ENCODE assay signal across 16 mouse cellular contexts in genomic region chr6:48740501-48741169, GRCm38 (mm10). TPM values are rescaled to one million over a fixed set of nuclear protein-coding genes. Genes with fewer than 3 reads are reported as not detected.
DNase-seq lines count a peak whose midpoint lies in the region; ATAC-seq and TF ChIP-seq lines count a peak whose summit lies in the region.
"Had no signal": no experiment of that assay in that cellular context is flagged by ENCODE, and none has a peak within 500 bp of the region (broad histone marks: within the 10 kb centered on the region; RNA-seq: fewer than 3 reads in every experiment).

No protein-coding gene starts in this region.

- DNase-seq in heart, postnatal 14 days, result no peak
- DNase-seq in lung, embryonic 14.5 days, result no peak
- no peak for DNase-seq in lung, postnatal 14 days
- no peak for DNase-seq in forebrain, embryonic 14.5 days (ENCODE audit: low spot score)
- no peak for DNase-seq in embryo, embryonic 10.5 days (ENCODE audit: low spot score)
- DNase-seq: adrenal gland, postnatal 10 days; right cerebral cortex, adult 18-20 months had no signal

- H3K4me2 ChIP-seq in heart, embryonic 11.5 days, result peak overlapping the region; percentile 45
- H3K4me2 ChIP-seq in lung, embryonic 14.5 days, result peak overlapping the region; percentile 85
- H3K4me2 ChIP-seq in heart, embryonic 16.5 days (ENCODE audit: low read depth, low read length), result peak overlapping the region; percentile 39
- H3K4me2 ChIP-seq in liver, embryonic 16.5 days (ENCODE audit: low read depth, low read length), result no peak overlapping the region
- no peak overlapping the region for H3K4me2 ChIP-seq in forebrain, embryonic 14.5 days (ENCODE audit: low read length)
- H3K4me2 ChIP-seq: limb, embryonic 15.5 days had no signal

- H3K36me3 ChIP-seq in heart, embryonic 11.5 days (ENCODE audit: control insufficient read depth, insufficient read depth, low read length), result no peaks in the 10 kb centered on the region
- no peaks in the 10 kb centered on the region for H3K36me3 ChIP-seq in lung, embryonic 14.5 days (ENCODE audit: insufficient read depth)
- H3K36me3 ChIP-seq in heart, embryonic 16.5 days (ENCODE audit: control insufficient read depth, insufficient read depth), result no peaks in the 10 kb centered on the region
- H3K36me3 ChIP-seq in liver, embryonic 16.5 days (ENCODE audit: control insufficient read depth, insufficient read depth), result no peaks in the 10 kb centered on the region
- H3K36me3 ChIP-seq in forebrain, embryonic 14.5 days (ENCODE audit: control insufficient read depth, insufficient read depth, low read length), result no peaks in the 10 kb centered on the region
- H3K36me3 ChIP-seq: limb, embryonic 15.5 days had no signal

- intact Hi-C loops in heart, postnatal 14 days (cut with DNase I), result loop anchor here (2.0 to 10.0 kb wide), 2 partner anchors 36 to 296 kb away; partner anchors contain the start of genes Sspo and Zfp467

- H3K27ac ChIP-seq in heart, embryonic 11.5 days (ENCODE audit: low read depth, low read length), result no peak overlapping the region
- 0 out of 2 replicates have a peak overlapping the region, but pooled peaks have one; percentile 5 for H3K27ac ChIP-seq in lung, embryonic 14.5 days (ENCODE audit: low read depth)
- peak overlapping the region; percentile 24 for H3K27ac ChIP-seq in heart, embryonic 16.5 days (ENCODE audit: low read length)
- peak overlapping the region; percentile 40; the same call in 1 of the 2 replicates for H3K27ac ChIP-seq in liver, embryonic 16.5 days (ENCODE audit: low read length)
- H3K27ac ChIP-seq in forebrain, embryonic 14.5 days (ENCODE audit: low read depth, low read length), result no peak overlapping the region
- H3K27ac ChIP-seq: left cerebral cortex, adult 2 months; limb, embryonic 15.5 days had no signal

- ATAC-seq in heart, embryonic 11.5 days (replicated peaks; ENCODE audit: insufficient number of reproducible peaks, low FRiP score, low TSS enrichment), result no peak
- ATAC-seq in lung, embryonic 14.5 days (ENCODE audit: insufficient read depth), result no peak
- no peak for ATAC-seq in heart, embryonic 16.5 days (replicated peaks; ENCODE audit: extremely low read depth, insufficient read depth, low FRiP score)
- no peak for ATAC-seq in liver, embryonic 16.5 days (ENCODE audit: low read depth)
- no peak for ATAC-seq in forebrain, embryonic 14.5 days
- ATAC-seq: midbrain, embryonic 16.5 days; Patski had no signal

- peaks cover 11% of the 10 kb centered on the region for H3K4me1 ChIP-seq in heart, embryonic 11.5 days (ENCODE audit: control insufficient read depth, insufficient read depth, low read length)
- H3K4me1 ChIP-seq in lung, embryonic 14.5 days (ENCODE audit: insufficient read depth), result peaks cover 14% of the 10 kb centered on the region; the same call in 1 of the 2 replicates
- peaks cover 10% of the 10 kb centered on the region for H3K4me1 ChIP-seq in heart, embryonic 16.5 days (ENCODE audit: control insufficient read depth, insufficient read depth, low read length)
- H3K4me1 ChIP-seq in liver, embryonic 16.5 days (ENCODE audit: control insufficient read depth, low read depth, low read length), result peaks cover 7% of the 10 kb centered on the region
- no peaks in the 10 kb centered on the region for H3K4me1 ChIP-seq in forebrain, embryonic 14.5 days (ENCODE audit: control insufficient read depth, insufficient read depth, low read length)

- no peaks in the 10 kb centered on the region for H3K9me3 ChIP-seq in heart, embryonic 11.5 days (replicated peaks; ENCODE audit: control insufficient read depth, low read length)
- no peaks in the 10 kb centered on the region for H3K9me3 ChIP-seq in lung, embryonic 14.5 days (ENCODE audit: low read depth, low read length)
- H3K9me3 ChIP-seq in heart, embryonic 16.5 days (replicated peaks; ENCODE audit: control insufficient read depth, low read length), result no peaks in the 10 kb centered on the region
- H3K9me3 ChIP-seq in liver, embryonic 16.5 days (replicated peaks; ENCODE audit: control insufficient read depth, low read length), result no peaks in the 10 kb centered on the region
- no peaks in the 10 kb centered on the region for H3K9me3 ChIP-seq in forebrain, embryonic 14.5 days (replicated peaks; ENCODE audit: control insufficient read depth, low read length)
- H3K9me3 ChIP-seq: limb, embryonic 15.5 days had no signal

- 62% methylated on average over 3 of the region's 3 CpGs for WGBS in heart, embryonic 11.5 days (ENCODE audit: insufficient replicate concordance)
- 64% methylated on average over 3 of the region's 3 CpGs for WGBS in lung, embryonic 14.5 days
- WGBS in heart, embryonic 16.5 days, result 53% methylated on average over 3 of the region's 3 CpGs
- 29% methylated on average over 3 of the region's 3 CpGs for WGBS in liver, embryonic 16.5 days (ENCODE audit: insufficient replicate concordance)
- WGBS in forebrain, embryonic 14.5 days, result 82% methylated on average over 3 of the region's 3 CpGs

- peaks cover 23% of the 10 kb centered on the region for H3K27me3 ChIP-seq in heart, embryonic 11.5 days (ENCODE audit: control insufficient read depth, insufficient read depth, low read length)
- peaks cover 15% of the 10 kb centered on the region for H3K27me3 ChIP-seq in lung, embryonic 14.5 days (ENCODE audit: insufficient read depth, low read length)
- H3K27me3 ChIP-seq in heart, embryonic 16.5 days (ENCODE audit: control insufficient read depth, insufficient read depth, low read length), result peaks cover 23% of the 10 kb centered on the region
- H3K27me3 ChIP-seq in liver, embryonic 16.5 days (ENCODE audit: control insufficient read depth, insufficient read depth, low read depth, low read length), result no peaks in the 10 kb centered on the region
- peaks cover 22% of the 10 kb centered on the region for H3K27me3 ChIP-seq in forebrain, embryonic 14.5 days (replicated peaks; ENCODE audit: control insufficient read depth, insufficient read depth, low read length)

- H3K9ac ChIP-seq in heart, embryonic 11.5 days (ENCODE audit: low read depth, low read length), result no peak overlapping the region; the same call in 1 of the 2 replicates
- H3K9ac ChIP-seq in lung, embryonic 14.5 days, result no peak overlapping the region
- no peak overlapping the region for H3K9ac ChIP-seq in heart, embryonic 16.5 days (ENCODE audit: low read length)
- no peak overlapping the region for H3K9ac ChIP-seq in liver, embryonic 16.5 days (ENCODE audit: low read depth, low read length)
- no peak overlapping the region for H3K9ac ChIP-seq in forebrain, embryonic 14.5 days (ENCODE audit: low read length)
- H3K9ac ChIP-seq: limb, embryonic 15.5 days had no signal

- no peak overlapping the region for H3K4me3 ChIP-seq in heart, embryonic 11.5 days (ENCODE audit: low read depth, low read length)
- no peak overlapping the region for H3K4me3 ChIP-seq in lung, embryonic 14.5 days (ENCODE audit: low read depth, low read length)
- H3K4me3 ChIP-seq in heart, embryonic 16.5 days (ENCODE audit: low read length), result peak overlapping the region; percentile 44; the same call in 1 of the 2 replicates
- no peak overlapping the region for H3K4me3 ChIP-seq in liver, embryonic 16.5 days (ENCODE audit: low read depth, low read length)
- no peak overlapping the region for H3K4me3 ChIP-seq in forebrain, embryonic 14.5 days (ENCODE audit: low read depth, low read length)
- H3K4me3 ChIP-seq: left cerebral cortex, adult 2 months; limb, embryonic 15.5 days had no signal

- TF ChIP-seq CTCF in lung, embryonic 14.5 days (IDR thresholded peaks at IDR 0.05; ENCODE audit: low read depth), result no peak

RNA-seq across cellular contexts. Expression of gene Gimap1, which starts 1.8 kb away (rescaled TPM):
- polyA plus RNA-seq in heart, embryonic 11.5 days (2014; fragmentation: Nextera tagmentation; extraction: Ambion mirVana), result 17.6 and 22.5 TPM in 2 replicates
- 10 to 100 TPM; 14.6 to 15.7 TPM for total RNA-seq in heart, postnatal 14 days (2021)
- polyA plus RNA-seq in lung, embryonic 14.5 days (2014; fragmentation: Nextera tagmentation; extraction: Ambion mirVana), result 35.3 and 37.2 TPM in 2 replicates
- 30.4 and 35.0 TPM in 2 replicates for polyA plus RNA-seq in heart, embryonic 16.5 days (2015; fragmentation: Nextera tagmentation; extraction: Ambion mirVana)
- 5.7 and 5.9 TPM in 2 replicates for polyA plus RNA-seq in liver, embryonic 16.5 days (2015; fragmentation: Nextera tagmentation; extraction: Ambion mirVana)
- polyA plus RNA-seq in forebrain, embryonic 14.5 days (2014; fragmentation: Nextera tagmentation; extraction: Ambion mirVana), result 4.1 and 4.5 TPM in 2 replicates
- polyA plus RNA-seq: C2C12 had no signal

RNA-seq across cellular contexts. Expression of gene Gimap5, which starts 5.4 kb away (rescaled TPM):
- 5.3 and 5.9 TPM in 2 replicates for polyA plus RNA-seq in heart, embryonic 11.5 days (2014; fragmentation: Nextera tagmentation; extraction: Ambion mirVana)
- 1 to 10 TPM; 8.3 to 9.0 TPM for total RNA-seq in heart, postnatal 14 days (2021)
- polyA plus RNA-seq in lung, embryonic 14.5 days (2014; fragmentation: Nextera tagmentation; extraction: Ambion mirVana), result 20.7 and 21.7 TPM in 2 replicates
- polyA plus RNA-seq in heart, embryonic 16.5 days (2015; fragmentation: Nextera tagmentation; extraction: Ambion mirVana), result 8.3 and 9.8 TPM in 2 replicates
- polyA plus RNA-seq in liver, embryonic 16.5 days (2015; fragmentation: Nextera tagmentation; extraction: Ambion mirVana), result 2.5 and 2.8 TPM in 2 replicates
- polyA plus RNA-seq in forebrain, embryonic 14.5 days (2014; fragmentation: Nextera tagmentation; extraction: Ambion mirVana), result 0.96 and 1.5 TPM in 2 replicates
- polyA plus RNA-seq: C2C12, Patski had no signal

RNA-seq across cellular contexts. Expression of gene Gimap7, which starts 22.2 kb away (rescaled TPM):
- polyA plus RNA-seq in heart, embryonic 11.5 days (2014; fragmentation: Nextera tagmentation; extraction: Ambion mirVana), result not detected in 2 replicates
- total RNA-seq in heart, postnatal 14 days (2021), result under 1 TPM; 0.22 to 0.24 TPM
- polyA plus RNA-seq in lung, embryonic 14.5 days (2014; fragmentation: Nextera tagmentation; extraction: Ambion mirVana), result not detected in 2 replicates
- polyA plus RNA-seq in heart, embryonic 16.5 days (2015; fragmentation: Nextera tagmentation; extraction: Ambion mirVana), result 0.43 TPM in 1 of 2 replicates, not detected in the other
- polyA plus RNA-seq in liver, embryonic 16.5 days (2015; fragmentation: Nextera tagmentation; extraction: Ambion mirVana), result 0.13 and 0.16 TPM in 2 replicates
- polyA plus RNA-seq in forebrain, embryonic 14.5 days (2014; fragmentation: Nextera tagmentation; extraction: Ambion mirVana), result not detected in 2 replicates
- total RNA-seq: left cerebral cortex, adult 2 months had no signal
- polyA plus RNA-seq: C2C12; limb, embryonic 15.5 days; midbrain, embryonic 16.5 days; neural tube, embryonic 14.5 days; Patski had no signal

RNA-seq across cellular contexts. Expression of gene Gm28053, which starts 22.2 kb away (rescaled TPM):
- polyA plus RNA-seq in heart, embryonic 11.5 days (2014; fragmentation: Nextera tagmentation; extraction: Ambion mirVana), result 2.6 and 4.8 TPM in 2 replicates
- 1 to 10 TPM; 3.5 to 7.9 TPM for total RNA-seq in heart, postnatal 14 days (2021)
- 3.8 and 3.9 TPM in 2 replicates for polyA plus RNA-seq in lung, embryonic 14.5 days (2014; fragmentation: Nextera tagmentation; extraction: Ambion mirVana)
- 2.3 and 5.2 TPM in 2 replicates for polyA plus RNA-seq in heart, embryonic 16.5 days (2015; fragmentation: Nextera tagmentation; extraction: Ambion mirVana)
- polyA plus RNA-seq in liver, embryonic 16.5 days (2015; fragmentation: Nextera tagmentation; extraction: Ambion mirVana), result 0.40 TPM in 1 of 2 replicates, not detected in the other
- polyA plus RNA-seq in forebrain, embryonic 14.5 days (2014; fragmentation: Nextera tagmentation; extraction: Ambion mirVana), result 0.84 TPM in 1 of 2 replicates, not detected in the other
- polyA plus RNA-seq: C2C12; neural tube, embryonic 14.5 days; Patski had no signal

RNA-seq across cellular contexts. Expression of gene Gimap3, which starts 30.0 kb away (rescaled TPM):
- not detected in 2 replicates for polyA plus RNA-seq in heart, embryonic 11.5 days (2014; fragmentation: Nextera tagmentation; extraction: Ambion mirVana)
- under 1 TPM; 0.67 to 0.68 TPM for total RNA-seq in heart, postnatal 14 days (2021)
- not detected in 2 replicates for polyA plus RNA-seq in lung, embryonic 14.5 days (2014; fragmentation: Nextera tagmentation; extraction: Ambion mirVana)
- 0.14 and 0.25 TPM in 2 replicates for polyA plus RNA-seq in heart, embryonic 16.5 days (2015; fragmentation: Nextera tagmentation; extraction: Ambion mirVana)
- 0.20 and 0.37 TPM in 2 replicates for polyA plus RNA-seq in liver, embryonic 16.5 days (2015; fragmentation: Nextera tagmentation; extraction: Ambion mirVana)
- not detected in 2 replicates for polyA plus RNA-seq in forebrain, embryonic 14.5 days (2014; fragmentation: Nextera tagmentation; extraction: Ambion mirVana)
- total RNA-seq: left cerebral cortex, adult 2 months had no signal
- polyA plus RNA-seq: C2C12; limb, embryonic 15.5 days; midbrain, embryonic 16.5 days; neural tube, embryonic 14.5 days; Patski had no signal

Comparison
In these comparisons a context has a peak if more than half of its experiments do, and no peak if none do; other contexts are left out.
1. H3K27ac ChIP-seq: peak in lung, embryonic 14.5 days (single experiment), heart, embryonic 16.5 days (single experiment) and liver, embryonic 16.5 days (single experiment); none in heart, embryonic 11.5 days (single experiment) and forebrain, embryonic 14.5 days (single experiment).
2. H3K4me2 ChIP-seq: peak in heart, embryonic 11.5 days (single experiment), lung, embryonic 14.5 days (single experiment) and heart, embryonic 16.5 days (single experiment); none in liver, embryonic 16.5 days (single experiment) and forebrain, embryonic 14.5 days (single experiment).